Mouse (Mus musculus) CH12F3 (cell line): Measurements from ENCODE around the gene Rpl14.

Source experiments
- in situ Hi-C: fragments of 300-500 bp; cut with MboI; formaldehyde crosslinking; loops from 2 replicates; pipeline ENCODE4 v1.14.3; 2020; ENCODE audit warnings: low sequenced_read_pairs

Gene Rpl14

GRCm38 (mm10) chr9:120603512-120603908, 32.3 kb downstream of the Rpl14 start:
- in situ Hi-C loops, result no loop called here

DNA sequence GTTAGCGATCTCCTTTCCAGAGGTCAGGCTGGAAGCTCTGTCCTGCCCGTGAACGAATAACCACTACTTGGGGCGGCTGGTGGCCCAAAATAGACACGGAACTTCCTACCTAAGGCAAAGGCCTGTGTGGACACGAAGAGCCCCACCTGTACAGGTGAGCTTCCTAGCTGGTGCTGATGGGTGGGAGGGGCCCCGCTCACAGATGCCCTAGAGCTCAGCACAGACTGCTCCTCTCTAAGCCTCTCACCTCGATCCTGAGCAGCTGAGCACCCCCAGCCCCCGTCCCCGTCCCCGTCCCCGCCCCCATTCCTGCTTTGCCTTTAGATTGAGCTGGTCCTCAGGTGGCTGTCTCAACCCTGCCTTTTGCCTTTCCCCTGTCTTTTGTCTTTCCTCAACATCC, 32.7 kb downstream of the Rpl14 start:
- in situ Hi-C loops, result no loop called here

GRCm38 (mm10) chr9:120611055-120611454, 39.8 kb downstream of the Rpl14 start:
- in situ Hi-C loops, result no loop called here

GRCm38 (mm10) chr9:120614059-120614458, 42.8 kb downstream of the Rpl14 start:
- in situ Hi-C loops, result no loop called here

- in situ Hi-C loops, result no loop called here
These were observed 46.9 kb downstream of the Rpl14 start for GRCm38 (mm10) chr9:120618101-120618500.

DNA sequence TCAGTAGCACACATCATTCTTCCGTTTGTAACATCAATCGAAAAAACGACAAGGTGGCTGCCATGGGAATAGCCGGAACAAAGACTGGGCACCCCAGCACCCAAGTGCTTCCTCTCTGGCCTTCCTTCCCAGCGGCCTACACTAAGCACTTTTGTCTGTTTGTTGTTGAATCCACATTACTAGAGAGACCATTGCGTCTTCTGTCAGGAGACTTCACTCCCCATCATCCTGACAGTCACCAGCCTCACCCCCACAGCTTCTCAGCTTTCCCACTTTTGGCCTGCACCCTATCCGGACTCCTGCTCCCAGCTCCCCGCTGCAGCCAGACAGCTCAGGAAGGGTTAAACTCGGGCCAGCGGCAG, 48.1 kb downstream of the Rpl14 start:
- in situ Hi-C loops, result no loop called here

DNA sequence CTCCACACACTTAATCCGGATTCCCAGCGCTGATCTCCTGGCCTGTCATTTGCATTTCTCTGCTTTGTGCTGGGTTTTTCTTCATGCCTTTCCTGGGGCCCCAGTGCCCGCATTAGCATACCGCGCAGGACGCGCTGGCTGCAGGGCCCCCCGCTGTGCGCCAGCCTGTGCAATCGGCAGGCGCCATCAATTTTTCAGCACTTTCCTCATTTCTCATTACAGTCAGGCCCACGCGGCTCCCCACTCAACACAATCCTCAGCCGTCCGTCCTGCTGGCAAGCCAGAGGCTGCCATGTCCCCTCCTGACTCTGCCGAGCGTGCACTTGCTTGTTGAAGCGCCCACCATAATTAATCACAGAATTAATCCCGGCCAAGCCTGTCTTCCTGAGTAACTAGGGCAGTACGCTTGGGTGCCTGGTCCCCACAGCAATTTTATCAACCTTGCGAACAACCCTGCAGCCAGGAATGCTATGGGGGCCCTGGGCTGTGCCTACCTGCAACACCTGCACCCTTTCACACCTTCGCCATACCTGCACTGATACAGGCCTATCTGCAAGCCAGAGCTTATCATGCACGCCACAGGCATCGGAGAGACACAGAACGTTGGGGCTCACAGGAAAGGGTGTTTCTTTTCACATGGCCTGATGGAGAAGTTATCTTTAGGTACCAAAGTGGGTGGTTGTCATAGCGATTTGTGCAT, 48.6 kb downstream of the Rpl14 start:
- in situ Hi-C loops, result no loop called here

DNA sequence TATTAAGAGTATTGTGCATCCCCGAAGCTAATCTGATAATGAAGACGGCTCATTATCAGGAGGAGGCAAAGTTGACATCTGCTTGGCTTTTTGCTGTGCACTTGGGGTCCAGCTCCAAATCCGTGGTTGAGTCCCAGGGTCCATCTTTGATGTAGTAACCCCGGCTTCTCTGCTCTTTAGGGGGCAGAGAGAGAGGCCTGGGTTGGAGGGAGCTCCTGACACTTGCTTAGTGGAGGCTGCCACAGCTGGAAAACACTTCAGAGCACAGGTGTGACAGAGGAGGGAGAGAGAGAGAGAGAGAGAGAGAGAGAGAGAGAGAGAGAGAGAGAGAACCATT, 49.1 kb downstream of the Rpl14 start:
- in situ Hi-C loops, result no loop called here
